Mouse (Mus musculus) bone marrow, adult 2 months (tissue): Measurements from ENCODE around the gene Tekt4. TPM values are rescaled to one million over a fixed set of nuclear protein-coding genes. Genes with fewer than 3 reads are reported as not detected.

Experiments
- H3K27ac ChIP-seq: fragments of 200-500 bp; 2 replicates; pipeline ENCODE4 v1.5.1; 2012; ENCODE audit warnings: low read depth, mild to moderate bottlenecking, control low read depth, inconsistent platforms, low read length; ENCODE audit not compliant: control insufficient read depth, poor library complexity, insufficient read depth
- H3K4me1 ChIP-seq: fragments of 200-500 bp; 2 replicates; pipeline ENCODE4 v1.6.1; 2011; ENCODE audit warnings: low read length; ENCODE audit not compliant: control insufficient read depth, insufficient read depth
- H3K4me3 ChIP-seq: fragments of 200-500 bp; replicated peaks from 2 replicates; pipeline ENCODE3; 2011; ENCODE audit warnings: mild to moderate bottlenecking, low read depth, low read length, control low read depth; ENCODE audit not compliant: control insufficient read depth
- CTCF ChIP-seq: fragments of 200-500 bp; IDR thresholded peaks from 2 replicates; pipeline ENCODE4 v1.5.1; 2011; ENCODE audit warnings: low read length, control low read depth; ENCODE audit not compliant: control insufficient read depth, insufficient read depth
- POLR2A ChIP-seq: fragments of 200-500 bp; IDR thresholded peaks from 2 replicates; pipeline ENCODE4 v1.6.1; 2011; ENCODE audit warnings: low read depth, mild to moderate bottlenecking, control low read depth, low read length, borderline replicate concordance; ENCODE audit not compliant: control insufficient read depth
- WGBS: fragments of 180-500 bp; shearing (Covaris S2); methylation state at CpG from one replicate; pipeline ENCODE4 v1.1.7; 2018; 5-methylcytosine and 5-hydroxymethylcytosine counted together
- polyA plus RNA-seq: library from polyadenylated mRNA; stranded (reverse); fragments of >200 nt; gene quantifications from 2 replicates; pipeline ENCODE4 v1.2.4, GENCODE M21; 2011; ENCODE audit warnings: low replicate concordance; ENCODE audit not compliant: missing spikeins, insufficient read depth, insufficient read length

Gene Tekt4
- polyA plus RNA-seq, 1 experiment, result not detected

- H3K4me3 ChIP-seq, result no peak overlapping the region
- WGBS, result 44% methylated on average over 4 of the region's 4 CpGs
- H3K27ac ChIP-seq, result no peak overlapping the region
- no peaks in the 10 kb centered on the region for H3K4me1 ChIP-seq
- TF ChIP-seq CTCF, result no peak
- no peak for TF ChIP-seq POLR2A
Observed at GRCm38 (mm10) chr17:25411251-25411650, 43.2 kb upstream of the Tekt4 start.

DNA sequence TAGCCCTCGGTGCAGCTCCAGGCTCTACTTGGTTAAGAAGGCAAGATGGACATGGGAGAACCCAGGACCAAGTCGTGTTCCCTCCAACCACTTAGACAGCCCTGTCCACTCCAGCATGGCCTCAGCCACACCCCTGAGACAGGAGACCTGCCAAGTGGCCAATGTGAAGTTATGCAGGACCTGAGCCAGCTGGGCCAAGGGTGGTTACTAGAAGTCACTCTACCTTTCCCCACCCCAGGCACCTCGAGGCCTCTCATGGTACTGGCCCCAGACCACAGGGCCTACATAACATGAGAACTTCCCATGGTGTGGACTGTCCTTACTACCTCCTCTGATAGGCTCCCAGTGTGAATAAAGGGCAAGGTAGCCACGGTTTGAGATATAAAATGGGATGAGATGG is 40.2 kb upstream of the Tekt4 start:
- no peak for TF ChIP-seq POLR2A
- no peak for TF ChIP-seq CTCF
- Histone ChIP-seq H3K27ac (no peak overlapping the region), H3K4me3 (no peak overlapping the region), H3K4me1 (no peaks in the 10 kb centered on the region)
- WGBS, result 61% methylated on average over 4 of the region's 4 CpGs

DNA sequence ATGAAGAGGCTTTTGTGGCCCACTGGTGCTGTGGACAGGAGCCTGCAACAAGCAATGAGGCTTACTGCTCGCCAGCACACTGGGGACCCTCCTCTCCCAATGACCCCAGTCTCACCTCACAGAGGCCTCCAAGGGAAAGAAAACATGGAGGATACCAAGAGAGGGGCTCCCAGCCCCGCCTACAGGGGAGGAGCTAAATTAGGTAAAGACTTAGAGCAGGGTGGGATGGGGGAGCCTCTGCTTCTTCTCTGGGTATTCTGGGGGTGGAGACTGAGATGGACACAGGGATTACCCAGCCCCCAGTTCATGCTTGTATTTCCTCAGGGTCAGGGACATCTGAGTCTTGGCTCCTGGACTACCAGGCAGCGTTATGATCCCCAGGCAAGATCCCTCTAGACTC is 39.5 kb upstream of the Tekt4 start:
- Histone ChIP-seq H3K4me1 (no peaks in the 10 kb centered on the region), H3K27ac (no peak overlapping the region), H3K4me3 (no peak overlapping the region)
- TF ChIP-seq CTCF (no peak), POLR2A (no peak)
- 54% methylated on average over 3 of the region's 3 CpGs for WGBS

DNA sequence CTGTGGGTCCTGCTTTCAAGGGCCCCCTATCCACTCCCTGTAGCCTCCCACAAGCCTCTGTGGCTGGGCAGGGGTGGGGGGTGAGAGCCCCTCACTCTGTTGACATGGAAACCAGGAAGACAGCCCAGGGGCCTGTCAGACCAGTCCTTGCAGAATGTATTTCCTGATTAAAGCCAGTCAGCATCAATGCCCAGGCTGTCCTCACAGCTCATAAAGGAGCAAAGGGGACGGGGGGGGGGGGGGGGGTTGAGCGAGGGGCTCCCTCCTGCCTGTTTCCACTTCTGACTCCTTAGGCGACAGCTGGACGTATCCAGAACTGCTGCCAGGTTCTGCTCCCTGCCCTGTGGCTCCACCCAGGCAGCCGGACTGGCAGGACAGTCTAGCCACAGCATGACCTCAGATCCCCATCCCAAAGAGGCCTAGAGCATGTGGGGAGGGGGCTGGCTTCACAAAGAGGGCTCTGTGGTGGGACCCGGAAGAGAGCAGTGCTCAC is 38.9 kb upstream of the Tekt4 start:
- no peak overlapping the region for H3K4me3 ChIP-seq
- H3K4me1 ChIP-seq, result no peaks in the 10 kb centered on the region
- 46% methylated on average over 6 of the region's 6 CpGs for WGBS
- no peak for TF ChIP-seq CTCF
- TF ChIP-seq POLR2A, result no peak
- H3K27ac ChIP-seq, result no peak overlapping the region

- H3K4me3 ChIP-seq, result no peak overlapping the region
- no peak overlapping the region for H3K27ac ChIP-seq
- WGBS, result 47% methylated on average over 3 of the region's 3 CpGs
- no peak for TF ChIP-seq CTCF
- TF ChIP-seq POLR2A, result no peak
- no peaks in the 10 kb centered on the region for H3K4me1 ChIP-seq
Observed at GRCm38 (mm10) chr17:25416219-25416618, 38.2 kb upstream of the Tekt4 start.

- no peak for TF ChIP-seq POLR2A
- Histone ChIP-seq H3K27ac (no peak overlapping the region), H3K4me1 (no peaks in the 10 kb centered on the region), H3K4me3 (no peak overlapping the region)
- WGBS, result 69% methylated on average over 6 of the region's 6 CpGs
Observed at GRCm38 (mm10) chr17:25417990-25418389, 36.4 kb upstream of the Tekt4 start.

DNA sequence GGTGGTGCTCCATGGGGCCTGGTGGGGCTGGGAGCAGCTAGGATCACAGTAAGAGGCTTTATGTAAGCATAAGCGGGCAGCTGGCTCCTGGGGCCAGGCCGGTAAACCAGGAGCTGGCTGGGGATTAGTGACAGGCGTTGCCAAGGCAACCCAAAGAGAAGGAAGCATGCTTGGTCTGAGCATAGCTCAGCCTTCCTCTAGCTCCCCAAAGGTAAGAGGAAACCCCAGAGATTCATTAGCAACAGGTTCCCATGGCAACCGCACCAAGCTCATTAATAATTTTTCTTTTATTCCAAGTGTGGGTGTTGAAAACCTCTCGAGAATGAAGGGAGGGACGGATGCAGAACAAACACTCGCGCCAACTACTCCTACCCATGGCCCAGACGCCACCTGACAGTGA is 35.5 kb upstream of the Tekt4 start:
- Histone ChIP-seq H3K4me3 (no peak overlapping the region), H3K4me1 (no peaks in the 10 kb centered on the region), H3K27ac (no peak overlapping the region)
- no peak for TF ChIP-seq POLR2A
- no peak for TF ChIP-seq CTCF
- 38% methylated on average over 9 of the region's 9 CpGs for WGBS

- WGBS, result 78% methylated on average over 3 of the region's 3 CpGs
- no peaks in the 10 kb centered on the region for H3K4me1 ChIP-seq
- TF ChIP-seq CTCF (no peak), POLR2A (no peak)
Observed at GRCm38 (mm10) chr17:25420998-25421397, 33.4 kb upstream of the Tekt4 start.

GRCm38 (mm10) chr17:25424526-25425080 is 29.8 kb upstream of the Tekt4 start:
- no peaks in the 10 kb centered on the region for H3K4me1 ChIP-seq
- 63% methylated on average over 8 of the region's 8 CpGs for WGBS

More at GRCm38 (mm10) chr17:25420998-25421397, 33.4 kb upstream of the Tekt4 start:
- no peak overlapping the region for H3K27ac ChIP-seq
- H3K4me3 ChIP-seq, result no peak overlapping the region

More at GRCm38 (mm10) chr17:25424526-25425080, 29.8 kb upstream of the Tekt4 start:
- TF ChIP-seq CTCF (no peak), POLR2A (no peak)
- Histone ChIP-seq H3K27ac (no peak overlapping the region), H3K4me3 (no peak overlapping the region)
